ENCODE assay signal across 28 mouse cellular contexts in genomic region chr1:136671767-136672434, GRCm38 (mm10). TPM values are rescaled to one million over a fixed set of nuclear protein-coding genes. Genes with fewer than 3 reads are reported as not detected.
DNase-seq lines count a peak whose midpoint lies in the region; ATAC-seq and TF ChIP-seq lines count a peak whose summit lies in the region.
"Had no signal": no experiment of that assay in that cellular context is flagged by ENCODE, and none has a peak within 500 bp of the region (broad histone marks: within the 10 kb centered on the region; RNA-seq: fewer than 3 reads in every experiment).

No protein-coding gene starts in this region.

- H3K27ac ChIP-seq in hindbrain, embryonic 10.5 days, result peak overlapping the region; percentile 50
- no peak overlapping the region for H3K27ac ChIP-seq in hindbrain, embryonic 12.5 days
- 0 out of 2 replicates have a peak overlapping the region, but pooled peaks have one; percentile 23 for H3K27ac ChIP-seq in lung, embryonic 16.5 days (ENCODE audit: low read length)
- H3K27ac ChIP-seq in ES-Bruce4 (ENCODE audit: insufficient read depth, low read length), result peak overlapping the region; percentile 40
- H3K27ac ChIP-seq: embryonic facial prominence, embryonic 10.5 days; embryonic facial prominence, embryonic 15.5 days; forebrain, embryonic 12.5 days; hindbrain, postnatal 0 days; left cerebral cortex, adult 2 months; limb, embryonic 13.5 days; stomach, postnatal 0 days had no signal

- no peak overlapping the region for H3K4me2 ChIP-seq in hindbrain, embryonic 12.5 days (replicated peaks)
- no peak overlapping the region for H3K4me2 ChIP-seq in lung, embryonic 16.5 days (ENCODE audit: low read depth, low read length)
- H3K4me2 ChIP-seq: embryonic facial prominence, embryonic 15.5 days; forebrain, embryonic 12.5 days; limb, embryonic 13.5 days; liver, embryonic 11.5 days; midbrain, embryonic 11.5 days had no signal

- no peak overlapping the region for H3K4me3 ChIP-seq in hindbrain, embryonic 10.5 days
- H3K4me3 ChIP-seq in hindbrain, embryonic 12.5 days, result no peak overlapping the region
- no peak overlapping the region for H3K4me3 ChIP-seq in lung, embryonic 16.5 days (ENCODE audit: low read length)
- peak overlapping the region; percentile 2; the same call in 1 of the 2 replicates for H3K4me3 ChIP-seq in ES-Bruce4 (ENCODE audit: low read depth, low read length)
- H3K4me3 ChIP-seq: embryonic facial prominence, embryonic 10.5 days; embryonic facial prominence, embryonic 15.5 days; forebrain, embryonic 12.5 days; left cerebral cortex, adult 2 months; limb, embryonic 13.5 days had no signal

- no peak for TF ChIP-seq CTCF in ES-Bruce4 (IDR thresholded peaks at IDR 0.05; ENCODE audit: low read depth, low read length)

- no peak for DNase-seq in hindbrain, embryonic 10.5 days (ENCODE audit: low spot score)
- DNase-seq in lung, postnatal 25 days (ENCODE audit: low spot score), result no peak
- peak; percentile 44 to 60 for DNase-seq in adrenal gland, postnatal 36 days
- no peak for DNase-seq in layer of hippocampus, postnatal 10 days (ENCODE audit: low spot score in 2 of 2)
- DNase-seq: B cell, adult 2 months; cerebellum, adult 2 months; cerebellum, postnatal 25 days; gastrocnemius, postnatal 14 days; heart, postnatal 14 days; kidney, adult 9 months; kidney, postnatal 14 days; right cerebral cortex, postnatal 25 days; spleen, adult 18-20 months had no signal

- H3K36me3 ChIP-seq in hindbrain, embryonic 10.5 days, result no peaks in the 10 kb centered on the region
- H3K36me3 ChIP-seq in hindbrain, embryonic 12.5 days, result no peaks in the 10 kb centered on the region
- H3K36me3 ChIP-seq in lung, embryonic 16.5 days (ENCODE audit: control insufficient read depth, insufficient read depth, low read length), result no peaks in the 10 kb centered on the region
- no peaks in the 10 kb centered on the region for H3K36me3 ChIP-seq in ES-Bruce4 (ENCODE audit: control insufficient read depth, insufficient read depth, low read length, poor library complexity, severe bottlenecking)
- H3K36me3 ChIP-seq: embryonic facial prominence, embryonic 10.5 days; embryonic facial prominence, embryonic 15.5 days; forebrain, embryonic 12.5 days; limb, embryonic 13.5 days had no signal

- H3K27me3 ChIP-seq in hindbrain, embryonic 10.5 days (ENCODE audit: insufficient read depth, poor library complexity, severe bottlenecking), result peaks cover 24% of the 10 kb centered on the region; the same call in 1 of the 2 replicates
- H3K27me3 ChIP-seq in hindbrain, embryonic 12.5 days, result 0 out of 2 replicates have a peak, but pooled peaks cover 3% of the 10 kb centered on the region
- H3K27me3 ChIP-seq in lung, embryonic 16.5 days (ENCODE audit: control insufficient read depth, insufficient read depth, low read depth, low read length), result no peaks in the 10 kb centered on the region
- H3K27me3 ChIP-seq in ES-Bruce4 (ENCODE audit: control insufficient read depth, insufficient read depth, low read length, poor library complexity, severe bottlenecking), result no peaks in the 10 kb centered on the region
- H3K27me3 ChIP-seq: embryonic facial prominence, embryonic 15.5 days; limb, embryonic 13.5 days; Patski had no signal

- no peak for ATAC-seq in hindbrain, embryonic 12.5 days (ENCODE audit: low FRiP score)
- peak; percentile 64 for ATAC-seq in lung, embryonic 16.5 days (ENCODE audit: low read depth)
- ATAC-seq: hindbrain, postnatal 0 days; intestine, embryonic 16.5 days; midbrain, embryonic 16.5 days; Patski had no signal

- no peak for TF ChIP-seq POLR2A in ES-Bruce4 (IDR thresholded peaks at IDR 0.05; ENCODE audit: insufficient read depth, low read length)

- no peaks in the 10 kb centered on the region for H3K9me3 ChIP-seq in hindbrain, embryonic 10.5 days
- no peaks in the 10 kb centered on the region for H3K9me3 ChIP-seq in hindbrain, embryonic 12.5 days (replicated peaks)
- no peaks in the 10 kb centered on the region for H3K9me3 ChIP-seq in lung, embryonic 16.5 days (ENCODE audit: control insufficient read depth, low read length)
- H3K9me3 ChIP-seq in ES-Bruce4 (replicated peaks; ENCODE audit: control insufficient read depth, insufficient read depth, low read length, poor library complexity, severe bottlenecking), result no peaks in the 10 kb centered on the region
- H3K9me3 ChIP-seq: embryonic facial prominence, embryonic 10.5 days; embryonic facial prominence, embryonic 15.5 days; forebrain, embryonic 12.5 days; limb, embryonic 13.5 days had no signal

- H3K9ac ChIP-seq in hindbrain, embryonic 12.5 days, result no peak overlapping the region
- no peak overlapping the region for H3K9ac ChIP-seq in lung, embryonic 16.5 days (ENCODE audit: low read length)
- peak overlapping the region; percentile 7 for H3K9ac ChIP-seq in ES-Bruce4 (ENCODE audit: low read depth, poor library complexity, severe bottlenecking)
- H3K9ac ChIP-seq: embryonic facial prominence, embryonic 15.5 days; forebrain, embryonic 12.5 days; limb, embryonic 13.5 days had no signal

- peaks cover 28% of the 10 kb centered on the region for H3K4me1 ChIP-seq in hindbrain, embryonic 10.5 days (replicated peaks)
- peaks cover 10% of the 10 kb centered on the region for H3K4me1 ChIP-seq in hindbrain, embryonic 12.5 days
- peaks cover 5% of the 10 kb centered on the region for H3K4me1 ChIP-seq in lung, embryonic 16.5 days (replicated peaks; ENCODE audit: control insufficient read depth, insufficient read depth, low read length)
- peaks cover 7% of the 10 kb centered on the region for H3K4me1 ChIP-seq in ES-Bruce4 (ENCODE audit: control insufficient read depth, insufficient read depth, low read length)

- no peak for TF ChIP-seq EP300 in ES-Bruce4 (IDR thresholded peaks at IDR 0.05; ENCODE audit: insufficient read depth, low read depth, low read length)

- WGBS in hindbrain, embryonic 10.5 days, result 83% methylated on average over 12 of the region's 12 CpGs
- WGBS in hindbrain, embryonic 12.5 days, result 80% methylated on average over 12 of the region's 12 CpGs
- 80% methylated on average over 12 of the region's 12 CpGs for WGBS in lung, embryonic 16.5 days

RNA-seq across cellular contexts. Expression of gene Zfp281, which starts 47.2 kb away (rescaled TPM):
- 22.9 and 27.7 TPM in 2 replicates for polyA plus RNA-seq in hindbrain, embryonic 10.5 days (2016; fragmentation: Nextera tagmentation; extraction: Ambion mirVana)
- 33.6 and 37.0 TPM in 2 replicates for polyA plus RNA-seq in hindbrain, embryonic 12.5 days (2016; fragmentation: Nextera tagmentation; extraction: Ambion mirVana)
- polyA plus RNA-seq in lung, embryonic 16.5 days (2015; fragmentation: Nextera tagmentation; extraction: Ambion mirVana), result 19.1 and 22.1 TPM in 2 replicates
- polyA plus RNA-seq in ES-Bruce4 (2011; ENCODE audit: insufficient read depth, insufficient read length, low read depth, missing spikeins), result 94.4 and 98.1 TPM in 2 replicates
- total RNA-seq in adrenal gland, postnatal 36 days (2021), result 10 to 100 TPM; 15.6 to 19.3 TPM
- 10 to 100 TPM; 26.5 to 28.9 TPM for total RNA-seq in layer of hippocampus, postnatal 10 days (2021)

Comparison
In these comparisons a context has a peak if more than half of its experiments do, and no peak if none do; other contexts are left out.
1. DNase-seq: peak in adrenal gland, postnatal 36 days (2 of 2); none in hindbrain, embryonic 10.5 days (single experiment), lung, postnatal 25 days (single experiment) and layer of hippocampus, postnatal 10 days (0 of 2).